In the genomic region with DNA sequence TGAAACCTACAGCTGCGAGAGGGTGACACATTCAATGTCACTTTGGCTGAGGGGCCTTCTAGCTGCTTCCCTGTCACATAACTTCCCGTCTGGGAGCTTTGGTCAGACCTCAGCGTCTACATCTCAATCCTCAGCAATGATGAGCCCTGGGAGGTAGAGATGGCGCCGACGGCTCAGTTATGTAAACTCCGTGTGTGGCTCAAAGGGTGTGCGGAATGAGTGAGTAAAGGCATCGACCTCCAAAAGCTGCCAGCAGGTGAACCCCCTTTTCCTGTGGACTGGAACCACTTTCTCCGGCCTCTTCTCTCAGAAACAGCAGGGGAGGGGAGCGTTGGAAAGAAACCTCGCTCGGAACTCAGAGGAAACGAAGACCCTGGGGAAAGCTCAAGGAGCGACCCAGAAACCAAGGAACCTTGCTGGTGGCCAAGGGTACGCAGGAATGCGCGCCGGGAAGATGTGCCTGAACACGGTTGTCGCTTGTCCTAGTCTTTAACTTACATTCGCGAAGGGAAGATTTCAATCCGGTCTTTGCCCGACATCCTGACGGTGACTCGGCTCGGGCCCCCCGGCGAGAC, we compare ENCODE assay signal across 1 mouse cellular context.
TF ChIP-seq lines count a peak whose summit lies in the region.

No protein-coding gene starts in this region.

TF ChIP-seq in CH12.LX, 34 proteins besides CTCF, POLR2A, EP300 and RAD21 (continued from another document):
- no peak for TF ChIP-seq HCFC1 (IDR thresholded peaks at IDR 0.05; ENCODE audit: low read depth, low read length)
- no peak for TF ChIP-seq JUN (IDR thresholded peaks at IDR 0.05; ENCODE audit: insufficient read depth, low read depth, low read length)
- 0 out of 2 replicates have a peak, but pooled peaks have one; percentile 45 for TF ChIP-seq NELFE (IDR thresholded peaks at IDR 0.05; ENCODE audit: low read depth, low read length)
